ENCODE assay signal across 10 mouse cellular contexts in the genomic region with DNA sequence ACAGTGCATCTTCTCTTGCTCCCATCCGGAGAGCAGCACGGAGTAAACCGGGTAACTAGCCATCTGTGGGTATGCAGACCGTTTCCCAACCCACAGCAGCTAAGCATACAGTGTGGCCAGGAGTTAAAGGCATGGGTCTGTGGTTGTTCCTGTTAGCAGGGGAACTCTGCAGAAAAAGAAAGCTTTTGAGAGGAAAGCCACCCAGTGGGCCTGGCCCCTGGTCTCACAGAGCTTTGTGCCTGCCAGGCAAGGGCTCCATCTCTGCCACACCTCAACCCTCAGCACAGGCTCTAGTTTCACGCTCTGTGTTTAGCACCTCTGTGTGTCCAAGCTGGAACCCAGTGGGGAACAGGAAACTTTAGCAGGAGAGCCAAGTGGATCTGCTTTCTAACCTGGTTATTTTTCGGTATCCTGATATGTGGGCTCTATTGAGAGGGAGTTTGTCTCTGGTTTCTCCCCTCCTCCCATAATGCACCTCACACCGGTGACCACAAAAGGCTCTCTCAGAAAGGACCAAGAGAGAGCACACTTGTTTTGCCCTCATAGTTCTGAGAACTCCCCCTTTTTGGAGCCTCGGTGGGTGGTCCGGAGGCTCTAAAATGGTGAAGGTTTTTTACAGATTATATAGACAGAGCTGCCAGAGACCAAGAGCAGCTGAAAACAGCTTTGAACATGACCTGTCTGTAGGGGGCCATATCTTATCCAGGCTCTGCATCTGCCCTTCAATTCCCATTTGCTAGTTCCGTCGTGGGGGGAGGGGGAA.
DNase-seq lines count a peak whose midpoint lies in the region; ATAC-seq lines count a peak whose summit lies in the region.
"Had no signal": no experiment of that assay in that cellular context is flagged by ENCODE, and none has a peak within 500 bp of the region (broad histone marks: within the 10 kb centered on the region; RNA-seq: fewer than 3 reads in every experiment).

No protein-coding gene starts in this region.

- no peaks in the 10 kb centered on the region for H3K36me3 ChIP-seq in embryonic facial prominence, embryonic 11.5 days (replicated peaks; ENCODE audit: control insufficient read depth, insufficient read depth, low read depth, low read length)
- no peaks in the 10 kb centered on the region for H3K36me3 ChIP-seq in intestine, embryonic 16.5 days (ENCODE audit: control insufficient read depth, insufficient read depth, low read length)
- H3K36me3 ChIP-seq in midbrain, embryonic 10.5 days = peaks cover 85% of the 10 kb centered on the region

- ATAC-seq in embryonic facial prominence, embryonic 11.5 days (replicated peaks; ENCODE audit: insufficient number of reproducible peaks, low FRiP score, low TSS enrichment, low read depth) = peak; percentile 39
- ATAC-seq in intestine, embryonic 16.5 days = 0 out of 2 replicates have a peak, but pooled peaks have one; percentile 42
- ATAC-seq: Patski had no signal

- WGBS in embryonic facial prominence, embryonic 11.5 days = 16% methylated on average over 11 of the region's 11 CpGs
- 22% methylated on average over 11 of the region's 11 CpGs for WGBS in intestine, embryonic 16.5 days
- WGBS in midbrain, embryonic 10.5 days = 29% methylated on average over 11 of the region's 11 CpGs

- peak; percentile 68 for DNase-seq in embryo, embryonic 11 days
- DNase-seq in embryo, embryonic 10 days (ENCODE audit: low spot score) = no peak
- peak; percentile 58 for DNase-seq in embryonic facial prominence, embryonic 11.5 days (ENCODE audit: low spot score)
- DNase-seq in midbrain, embryonic 10.5 days (ENCODE audit: low spot score) = peak; percentile 53
- no peak for DNase-seq in lung, postnatal 36 days
- no peak for DNase-seq in urinary bladder, postnatal 4 days (ENCODE audit: low spot score in 2 of 2)
- no peak for DNase-seq in adrenal gland, postnatal 25 days
- DNase-seq: cerebellum, adult 11-12 months had no signal

- H3K27ac ChIP-seq in embryonic facial prominence, embryonic 11.5 days (replicated peaks; ENCODE audit: low read depth, low read length) = no peak overlapping the region
- H3K27ac ChIP-seq in intestine, embryonic 16.5 days (ENCODE audit: low read length) = no peak overlapping the region
- H3K27ac ChIP-seq in midbrain, embryonic 10.5 days (replicated peaks) = peak overlapping the region; percentile 87

- H3K27me3 ChIP-seq in embryonic facial prominence, embryonic 11.5 days (ENCODE audit: control insufficient read depth, insufficient read depth, low read length) = no peaks in the 10 kb centered on the region
- no peaks in the 10 kb centered on the region for H3K27me3 ChIP-seq in intestine, embryonic 16.5 days (replicated peaks; ENCODE audit: control insufficient read depth, insufficient read depth, low read length)
- H3K27me3 ChIP-seq in midbrain, embryonic 10.5 days (ENCODE audit: low read depth, poor library complexity, severe bottlenecking) = no peaks in the 10 kb centered on the region

- H3K9me3 ChIP-seq in embryonic facial prominence, embryonic 11.5 days (replicated peaks; ENCODE audit: control insufficient read depth, low read length) = no peaks in the 10 kb centered on the region
- no peaks in the 10 kb centered on the region for H3K9me3 ChIP-seq in intestine, embryonic 16.5 days (ENCODE audit: control insufficient read depth, low read length)
- no peaks in the 10 kb centered on the region for H3K9me3 ChIP-seq in midbrain, embryonic 10.5 days (replicated peaks)

- no peak overlapping the region for H3K9ac ChIP-seq in embryonic facial prominence, embryonic 11.5 days (replicated peaks; ENCODE audit: low read length)
- no peak overlapping the region for H3K9ac ChIP-seq in intestine, embryonic 16.5 days (ENCODE audit: low read depth, low read length)

- H3K4me2 ChIP-seq in embryonic facial prominence, embryonic 11.5 days (ENCODE audit: low read depth, low read length) = no peak overlapping the region
- H3K4me2 ChIP-seq in intestine, embryonic 16.5 days (ENCODE audit: low read depth, low read length) = no peak overlapping the region

- no peaks in the 10 kb centered on the region; the same call in 1 of the 2 replicates for H3K4me1 ChIP-seq in embryonic facial prominence, embryonic 11.5 days (ENCODE audit: control insufficient read depth, insufficient read depth, low read length)
- no peaks in the 10 kb centered on the region for H3K4me1 ChIP-seq in intestine, embryonic 16.5 days (ENCODE audit: control insufficient read depth, insufficient read depth, low read length)
- H3K4me1 ChIP-seq in midbrain, embryonic 10.5 days = peaks cover 77% of the 10 kb centered on the region

- H3K4me3 ChIP-seq in embryonic facial prominence, embryonic 11.5 days (ENCODE audit: low read depth, low read length) = no peak overlapping the region
- no peak overlapping the region for H3K4me3 ChIP-seq in intestine, embryonic 16.5 days (ENCODE audit: low read length)
- no peak overlapping the region for H3K4me3 ChIP-seq in midbrain, embryonic 10.5 days

Comparison
In these comparisons a context has a peak if more than half of its experiments do, and no peak if none do; other contexts are left out.
1. DNase-seq: peak in embryo, embryonic 11 days (single experiment), embryonic facial prominence, embryonic 11.5 days (single experiment) and midbrain, embryonic 10.5 days (single experiment); none in embryo, embryonic 10 days (single experiment), lung, postnatal 36 days (single experiment), urinary bladder, postnatal 4 days (0 of 2) and adrenal gland, postnatal 25 days (single experiment).